ENCODE assay signal across 10 mouse cellular contexts in the genomic region with DNA sequence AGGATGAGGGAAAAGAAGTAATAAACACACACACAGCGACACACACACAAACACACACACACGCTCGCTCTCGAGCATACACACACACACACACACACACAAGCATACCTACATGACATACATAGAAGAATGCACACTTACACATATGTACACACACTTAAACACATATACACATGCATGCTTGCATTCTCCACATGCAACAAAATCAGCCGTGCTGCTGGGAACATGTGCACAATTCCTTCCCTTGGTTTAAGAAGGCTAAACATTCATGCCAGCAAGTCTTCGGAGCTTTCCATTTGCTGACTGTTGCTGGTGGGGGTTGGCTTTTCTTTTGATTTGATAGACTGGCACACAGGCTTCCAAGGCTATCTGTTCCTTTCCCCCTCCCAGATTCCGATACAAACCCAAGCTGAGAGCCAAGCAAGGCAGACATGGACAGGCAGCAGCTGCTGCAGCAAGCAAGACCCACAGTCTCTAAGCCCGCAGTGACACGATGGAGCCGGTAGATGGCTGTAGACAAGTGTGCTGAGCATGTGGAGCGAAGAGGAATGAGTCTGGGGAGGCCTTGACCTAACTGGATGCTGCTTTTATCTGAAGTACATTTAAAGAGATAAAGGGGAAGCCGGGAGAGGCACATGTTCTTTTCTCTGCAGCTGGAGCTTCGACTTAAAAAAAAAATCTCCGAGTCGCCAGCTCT.
DNase-seq lines count a peak whose midpoint lies in the region; ATAC-seq lines count a peak whose summit lies in the region.
"Had no signal": no experiment of that assay in that cellular context is flagged by ENCODE, and none has a peak within 500 bp of the region (broad histone marks: within the 10 kb centered on the region; RNA-seq: fewer than 3 reads in every experiment).

No protein-coding gene starts in this region.

- peak overlapping the region; percentile 62 for H3K27ac ChIP-seq in hindbrain, embryonic 16.5 days (ENCODE audit: low read depth, low read length)
- H3K27ac ChIP-seq: embryonic facial prominence, embryonic 12.5 days; stomach, embryonic 15.5 days had no signal

- H3K4me3 ChIP-seq in hindbrain, embryonic 16.5 days (ENCODE audit: low read length), result no peak overlapping the region
- H3K4me3 ChIP-seq: embryonic facial prominence, embryonic 12.5 days; stomach, embryonic 15.5 days had no signal

- peak overlapping the region; percentile 25; the same call in 1 of the 2 replicates for H3K9ac ChIP-seq in hindbrain, embryonic 16.5 days (ENCODE audit: low read depth, low read length)
- H3K9ac ChIP-seq: embryonic facial prominence, embryonic 12.5 days; stomach, embryonic 15.5 days had no signal

- ATAC-seq in hindbrain, embryonic 16.5 days, result peak; percentile 94

- H3K4me2 ChIP-seq in hindbrain, embryonic 16.5 days (ENCODE audit: low read length), result peak overlapping the region; percentile 27
- H3K4me2 ChIP-seq: embryonic facial prominence, embryonic 12.5 days; stomach, embryonic 15.5 days had no signal

- no peaks in the 10 kb centered on the region for H3K9me3 ChIP-seq in hindbrain, embryonic 16.5 days (ENCODE audit: control insufficient read depth, low read length)
- H3K9me3 ChIP-seq: embryonic facial prominence, embryonic 12.5 days; stomach, embryonic 15.5 days had no signal

- peaks cover 3% of the 10 kb centered on the region; the same call in 1 of the 2 replicates for H3K4me1 ChIP-seq in hindbrain, embryonic 16.5 days (ENCODE audit: control insufficient read depth, insufficient read depth, low read depth, low read length)
- H3K4me1 ChIP-seq: embryonic facial prominence, embryonic 12.5 days; stomach, embryonic 15.5 days had no signal

- WGBS in hindbrain, embryonic 16.5 days, result 33% methylated on average over 15 of the region's 15 CpGs

- H3K36me3 ChIP-seq in hindbrain, embryonic 16.5 days (ENCODE audit: control insufficient read depth, insufficient read depth, low read length), result no peaks in the 10 kb centered on the region
- H3K36me3 ChIP-seq: embryonic facial prominence, embryonic 12.5 days; stomach, embryonic 15.5 days had no signal

- no peaks in the 10 kb centered on the region for H3K27me3 ChIP-seq in hindbrain, embryonic 16.5 days (replicated peaks; ENCODE audit: control insufficient read depth, insufficient read depth, low read length)
- H3K27me3 ChIP-seq: embryonic facial prominence, embryonic 12.5 days; stomach, embryonic 15.5 days had no signal

- DNase-seq in WW6 (ENCODE audit: low read depth, low spot score), result peak; percentile 16
- peak; percentile 67 to 77 for DNase-seq in cerebellum, postnatal 25 days
- peak; percentile 16 to 25 for DNase-seq in gastrocnemius, adult 8-10 months (ENCODE audit: low spot score in 2 of 2)
- peak; percentile 42 for DNase-seq in left cerebral cortex, adult 11 months (ENCODE audit: low spot score)
- DNase-seq in lung, postnatal 4 days, result peak; percentile 64 to 79
- peak; percentile 61 for DNase-seq in right cerebral cortex, postnatal 25 days
- no peak for DNase-seq in B cell, adult 2 months

Comparison
In these comparisons a context has a peak if more than half of its experiments do, and no peak if none do; other contexts are left out.
1. DNase-seq: peak in WW6 (single experiment), cerebellum, postnatal 25 days (2 of 2), gastrocnemius, adult 8-10 months (2 of 2), left cerebral cortex, adult 11 months (single experiment), lung, postnatal 4 days (2 of 2) and right cerebral cortex, postnatal 25 days (single experiment); none in B cell, adult 2 months (0 of 2).